Mouse (Mus musculus) lung, adult 2 months (tissue): ENCODE data around the gene Sncb. TPM values are rescaled to one million over a fixed set of nuclear protein-coding genes. Genes with fewer than 3 reads are reported as not detected.

Source experiments
- DNase-seq: peaks from one replicate; pipeline ENCODE4 v3.0.0; 2022
- H3K4me1 ChIP-seq: fragments of 200-500 bp; 2 replicates; pipeline ENCODE4 v1.6.1; 2011; ENCODE audit warnings: low read length; ENCODE audit not compliant: control insufficient read depth, insufficient read depth
- H3K4me3 ChIP-seq: fragments of 200-500 bp; replicated peaks from 2 replicates; pipeline ENCODE3; 2011; ENCODE audit warnings: low read depth, mild to moderate bottlenecking, control low read depth, low read length; ENCODE audit errors: extremely low read depth
- CTCF ChIP-seq: fragments of 200-500 bp; IDR thresholded peaks from 2 replicates; pipeline ENCODE4 v1.5.1; 2011; ENCODE audit warnings: mild to moderate bottlenecking, low read length, control low read depth; ENCODE audit not compliant: insufficient read depth
- POLR2A ChIP-seq: fragments of 200-500 bp; IDR thresholded peaks from 2 replicates; pipeline ENCODE4 v1.6.1; 2011; ENCODE audit warnings: low read depth, mild to moderate bottlenecking, control low read depth, low read length, borderline replicate concordance; ENCODE audit errors: extremely low read depth
- WGBS: fragments of 180-500 bp; shearing (Covaris S2); methylation state at CpG from one replicate; pipeline ENCODE4 v1.1.7; 2018; 5-methylcytosine and 5-hydroxymethylcytosine counted together
- polyA plus RNA-seq: library from polyadenylated mRNA; depleted of rRNA; stranded (reverse); fragments of >200 nt; gene quantifications from 2 replicates; pipeline ENCODE4 v1.2.3, GENCODE M21; 2012; rRNA removed

Gene Sncb
- not detected in 2 replicates for polyA plus RNA-seq

GRCm38 (mm10) chr13:54766192-54766768 is at the start of gene Sncb:
Gene Sncb (minus strand): TSS chr13:54766595.
- 2% methylated on average over 35 of the region's 35 CpGs for WGBS
- DNase-seq: no peak
- Histone ChIP-seq H3K4me1 (no peaks in the 10 kb centered on the region), H3K4me3 (no peak within 1 kb of the TSS)
- no peak for TF ChIP-seq CTCF
- TF ChIP-seq POLR2A: no peak

- WGBS: 69% methylated on average over 9 of the region's 9 CpGs
- Histone ChIP-seq H3K4me1 (no peaks in the 10 kb centered on the region), H3K4me3 (no peak overlapping the region)
- no peak for DNase-seq
- no peak for TF ChIP-seq POLR2A
- TF ChIP-seq CTCF: no peak
These were observed 47.0 kb upstream of the Sncb start for GRCm38 (mm10) chr13:54813381-54813780.

GRCm38 (mm10) chr13:54811476-54811875 is 45.1 kb upstream of the Sncb start:
- TF ChIP-seq POLR2A (no peak), CTCF (no peak)
- no peaks in the 10 kb centered on the region for H3K4me1 ChIP-seq
- WGBS: 53% methylated on average over 7 of the region's 7 CpGs
- DNase-seq: no peak
- H3K4me3 ChIP-seq: no peak overlapping the region

- 74% methylated on average over 12 of the region's 12 CpGs for WGBS
- Histone ChIP-seq H3K4me1 (no peaks in the 10 kb centered on the region), H3K4me3 (no peak overlapping the region)
- no peak for DNase-seq
- TF ChIP-seq POLR2A (no peak), CTCF (no peak)
These were observed 41.7 kb upstream of the Sncb start for GRCm38 (mm10) chr13:54808067-54808466.

GRCm38 (mm10) chr13:54806434-54806976 is 40.1 kb upstream of the Sncb start:
- Histone ChIP-seq H3K4me3 (no peak overlapping the region), H3K4me1 (no peaks in the 10 kb centered on the region)
- no peak for DNase-seq
- TF ChIP-seq POLR2A (no peak), CTCF (no peak)
- WGBS: 52% methylated on average over 13 of the region's 13 CpGs

GRCm38 (mm10) chr13:54805134-54805838 is 38.9 kb upstream of the Sncb start:
- Histone ChIP-seq H3K4me1 (no peaks in the 10 kb centered on the region), H3K4me3 (no peak overlapping the region)
- no peak for TF ChIP-seq CTCF
- TF ChIP-seq POLR2A: no peak
- 45% methylated on average over 21 of the region's 21 CpGs for WGBS
- no peak for DNase-seq

- no peak for DNase-seq
- WGBS: 77% methylated on average over 6 of the region's 6 CpGs
- H3K4me1 ChIP-seq: no peaks in the 10 kb centered on the region
- no peak overlapping the region for H3K4me3 ChIP-seq
- no peak for TF ChIP-seq CTCF
- no peak for TF ChIP-seq POLR2A
These were observed 36.6 kb upstream of the Sncb start for GRCm38 (mm10) chr13:54803010-54803409.

GRCm38 (mm10) chr13:54800206-54800605 is 33.8 kb upstream of the Sncb start:
- no peak for TF ChIP-seq CTCF
- no peak for TF ChIP-seq POLR2A
- H3K4me1 ChIP-seq: no peaks in the 10 kb centered on the region
- DNase-seq: no peak
- no peak overlapping the region for H3K4me3 ChIP-seq
- WGBS: 47% methylated on average over 4 of the region's 4 CpGs

GRCm38 (mm10) chr13:54799701-54800100 is 33.3 kb upstream of the Sncb start:
- Histone ChIP-seq H3K4me3 (no peak overlapping the region), H3K4me1 (no peaks in the 10 kb centered on the region)
- DNase-seq: peak; percentile 61
- peak; percentile 95 for TF ChIP-seq CTCF
- 0 out of 2 replicates have a peak, but pooled peaks have one; percentile 11 for TF ChIP-seq POLR2A
- WGBS: 13% methylated on average over 9 of the region's 9 CpGs

GRCm38 (mm10) chr13:54798740-54799139 is 32.3 kb upstream of the Sncb start:
- 56% methylated on average over 10 of the region's 10 CpGs for WGBS
- no peak for DNase-seq
- Histone ChIP-seq H3K4me3 (no peak overlapping the region), H3K4me1 (no peaks in the 10 kb centered on the region)
- no peak for TF ChIP-seq CTCF
- TF ChIP-seq POLR2A: no peak
